Mouse (Mus musculus) heart, postnatal 10 days (tissue): ENCODE measurements around the gene Hbs1l. TPM values are rescaled to one million over a fixed set of nuclear protein-coding genes. Genes with fewer than 3 reads are reported as not detected.

ENCODE experiments used
- DNase-seq, 2 experiments: peaks; one replicate each; pipeline ENCODE4 v3.0.0; 2021
- intact Hi-C: fragments of 180-260 bp; cut with DNase I; formaldehyde crosslinking; loops from one replicate; pipeline ENCODE4 v1.15.1; 2025
- total RNA-seq, 2 experiments: library from RNA; stranded (reverse); gene quantifications; 2 replicates each; pipeline ENCODE4 v1.2.3; 2021

The Hbs1l gene
- 10 to 100 TPM; 56.6 to 60.9 TPM for total RNA-seq

DNA sequence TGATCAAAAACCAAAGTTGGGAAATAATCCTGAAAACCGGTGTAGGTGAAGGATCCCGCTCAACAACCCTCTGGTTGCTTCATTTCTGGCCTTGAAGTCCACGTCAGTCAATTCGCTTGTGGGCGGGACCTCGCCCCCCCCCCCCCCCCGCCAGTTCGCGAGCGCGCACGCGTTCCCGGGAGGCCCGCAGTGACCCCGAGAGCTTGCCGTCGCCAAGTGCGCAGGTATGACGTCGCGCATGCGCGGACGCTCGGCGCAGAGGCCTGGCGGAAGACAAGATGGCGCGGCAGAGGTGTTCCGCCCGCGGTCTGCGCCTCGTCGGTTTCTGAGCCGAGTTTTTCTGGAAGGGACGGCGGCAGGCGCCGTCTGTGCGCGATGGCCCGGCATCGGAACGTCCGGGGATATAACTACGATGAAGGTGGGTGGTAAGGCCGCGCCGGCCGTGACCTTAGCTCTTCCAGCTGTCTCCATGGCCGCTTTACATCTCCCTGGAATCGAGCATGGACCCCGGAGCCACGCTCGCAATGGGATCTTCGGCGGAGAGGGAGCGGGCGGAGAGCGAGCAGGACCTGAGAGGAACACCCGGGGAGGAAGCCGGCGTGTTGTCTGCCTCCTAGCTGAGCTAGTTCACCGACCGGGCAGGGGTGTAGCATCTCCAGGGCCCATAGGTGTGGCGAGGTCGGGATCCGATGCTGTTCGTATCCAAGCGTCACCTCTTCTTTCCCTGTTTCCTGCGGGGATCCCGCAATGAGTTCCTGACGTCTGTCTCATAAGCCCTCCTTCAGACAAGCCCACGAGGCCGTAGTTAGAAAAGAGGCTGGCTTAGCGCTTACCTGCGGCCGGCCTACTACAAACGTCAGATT lies at the start of gene Hbs1l:
TSS of gene Hbs1l (plus strand) at position 221 of the 863 bp plus-strand sequence.
- intact Hi-C loops = no loop called here
- DNase-seq = peak; percentile 93 to 94

DNA sequence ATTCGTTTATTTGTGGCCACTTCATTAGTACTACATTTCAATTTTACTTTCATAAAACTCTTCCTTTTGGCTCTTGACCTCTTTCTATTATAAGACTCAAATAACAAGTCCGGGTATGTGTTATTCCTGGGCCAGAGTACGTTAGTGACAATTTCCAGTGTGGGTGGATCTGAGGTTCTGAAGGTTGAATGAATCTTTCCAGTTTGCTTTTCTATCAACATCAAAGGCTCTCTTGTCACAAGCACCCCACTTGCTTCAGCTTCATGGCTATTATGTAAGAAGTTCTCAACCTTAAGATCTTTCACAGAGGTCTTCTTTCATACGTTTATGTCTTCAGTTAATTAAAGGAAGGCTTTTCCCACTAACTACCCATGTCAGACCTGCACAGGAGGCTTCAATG lies 47.2 kb upstream of the Hbs1l start:
- DNase-seq = no peak
- intact Hi-C loops = no loop called here

DNA sequence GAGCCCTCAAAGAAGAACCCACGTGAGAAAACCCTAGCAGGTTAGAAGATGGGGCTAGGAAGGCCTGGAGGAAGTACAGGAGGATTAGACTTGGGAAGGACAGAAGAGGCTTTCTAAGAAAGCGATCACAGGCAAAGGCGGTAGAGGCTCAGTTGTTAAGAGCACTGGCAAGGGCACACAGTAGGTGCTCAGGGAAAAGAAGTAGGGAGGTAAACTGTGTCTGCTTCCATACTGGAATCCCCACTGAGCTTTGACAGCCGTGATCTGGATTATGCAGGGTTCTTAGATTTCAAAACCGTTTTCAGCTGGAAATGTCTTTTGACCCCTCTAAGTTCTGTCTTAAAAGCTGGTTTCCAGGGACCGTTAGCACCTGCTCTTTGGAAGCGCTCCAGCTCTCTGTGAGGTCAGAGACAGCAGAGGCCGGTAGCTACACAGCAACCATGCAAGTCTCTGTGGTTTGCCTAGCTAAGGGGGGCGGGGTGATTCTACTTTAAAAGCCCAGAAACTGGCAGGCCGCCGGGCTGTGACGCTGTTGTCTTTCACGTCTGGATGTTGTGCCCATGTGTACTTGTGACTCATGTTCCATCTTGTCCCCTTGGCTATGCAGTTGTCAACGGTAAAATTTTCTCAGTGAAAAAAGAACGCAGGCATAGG lies 43.8 kb upstream of the Hbs1l start:
- DNase-seq = peak in 1 of 2 experiments; percentile 16
- intact Hi-C loops = no loop called here

DNA sequence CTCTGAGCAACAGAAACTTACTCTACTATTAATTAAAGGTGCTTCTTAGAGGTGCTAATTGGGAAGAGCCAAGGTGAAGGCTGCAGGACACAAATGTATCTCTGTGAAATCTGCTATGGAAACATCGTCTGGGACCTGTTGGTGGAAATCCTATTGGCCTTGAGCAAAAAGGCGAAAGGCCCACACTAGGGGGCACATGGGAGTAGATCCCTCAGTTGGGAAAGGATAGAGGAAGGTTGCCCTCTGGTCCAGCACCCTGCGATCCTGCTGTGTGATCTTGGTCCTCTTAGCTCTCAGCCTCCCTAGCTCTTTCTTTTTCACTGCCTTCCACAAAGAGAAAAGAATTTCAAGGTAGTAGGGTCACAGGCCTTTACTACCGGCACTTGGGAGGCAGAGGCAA lies 43.0 kb upstream of the Hbs1l start:
- no peak for DNase-seq
- intact Hi-C loops = no loop called here

DNA sequence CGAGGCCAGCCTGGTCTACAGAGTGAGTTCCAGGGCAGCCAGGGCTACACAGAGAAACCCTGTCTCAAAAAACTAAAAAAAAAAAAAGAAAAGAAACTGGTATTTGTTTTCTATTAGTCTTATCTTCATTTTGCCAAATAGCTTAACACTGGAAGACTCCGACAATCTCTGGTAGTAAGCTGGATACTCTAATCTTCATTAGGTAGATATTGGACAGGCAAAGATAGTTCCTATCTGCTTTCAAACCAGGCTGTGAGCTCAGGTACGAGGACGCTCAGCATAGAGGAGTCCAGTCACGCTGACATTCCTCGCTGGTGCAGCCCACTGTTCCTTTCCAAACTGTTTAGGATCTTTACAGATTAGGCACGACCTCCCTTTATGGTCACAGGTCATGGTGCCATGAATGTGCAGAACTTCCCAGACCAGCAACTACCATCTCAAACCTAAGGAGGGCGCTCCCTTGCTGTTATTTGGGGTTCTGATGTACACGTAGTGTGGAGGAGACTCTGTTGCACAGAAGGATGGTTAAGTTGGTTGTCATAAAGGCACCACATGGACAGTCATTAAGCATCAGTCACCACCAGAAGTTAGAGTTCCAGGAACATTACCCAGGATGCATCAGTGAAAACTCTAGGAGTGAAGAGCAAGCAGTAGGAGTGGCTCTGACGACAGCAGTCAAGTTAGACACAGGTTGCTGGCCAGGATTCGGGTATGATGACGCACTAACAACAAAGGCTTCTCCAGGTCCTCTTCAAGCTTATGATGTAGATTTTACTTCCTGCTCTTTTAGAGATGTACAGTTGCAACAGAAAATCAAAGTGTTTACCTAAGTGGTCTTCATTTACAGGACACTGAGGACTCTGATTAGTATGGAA lies 41.3 kb upstream of the Hbs1l start:
- intact Hi-C loops = no loop called here
- no peak for DNase-seq

DNA sequence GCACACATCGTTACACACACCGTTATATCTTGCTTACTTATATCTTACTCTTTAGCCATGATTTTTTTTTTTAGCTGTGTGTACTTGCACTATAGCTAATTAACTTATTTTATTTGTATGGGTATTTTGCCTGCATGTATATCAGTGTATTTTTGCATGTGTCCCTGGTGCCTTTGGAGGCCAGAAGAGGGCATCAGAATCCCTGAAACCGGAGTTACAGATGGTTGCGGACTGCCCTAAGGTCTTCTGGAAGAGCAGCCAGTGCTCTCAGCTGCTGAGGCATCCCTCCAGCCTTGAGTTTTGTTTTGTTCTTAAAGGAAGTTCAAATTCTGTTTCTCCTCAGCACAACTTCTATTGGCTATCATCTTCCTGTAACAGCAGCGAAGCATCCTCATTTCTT lies 38.5 kb upstream of the Hbs1l start:
- DNase-seq = no peak
- intact Hi-C loops = no loop called here

DNA sequence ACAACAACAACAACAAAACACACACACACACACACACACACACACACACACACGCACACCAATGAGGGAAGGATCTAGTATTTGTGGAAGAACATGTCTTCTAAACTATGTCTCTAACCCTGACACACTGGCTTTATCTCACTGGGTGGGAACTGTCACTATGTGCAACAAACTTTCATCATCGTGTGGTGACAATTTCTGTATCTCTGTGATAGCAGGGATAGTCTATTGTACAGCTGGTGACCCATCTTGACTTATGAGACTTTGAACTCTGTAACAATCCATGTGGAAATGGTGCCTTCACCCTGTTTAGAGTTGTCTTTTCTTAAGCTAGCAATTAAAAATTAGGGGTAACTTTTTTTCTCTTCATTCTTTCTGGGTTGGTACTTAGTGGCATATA lies 36.1 kb upstream of the Hbs1l start:
- intact Hi-C loops = no loop called here
- DNase-seq = no peak

DNA sequence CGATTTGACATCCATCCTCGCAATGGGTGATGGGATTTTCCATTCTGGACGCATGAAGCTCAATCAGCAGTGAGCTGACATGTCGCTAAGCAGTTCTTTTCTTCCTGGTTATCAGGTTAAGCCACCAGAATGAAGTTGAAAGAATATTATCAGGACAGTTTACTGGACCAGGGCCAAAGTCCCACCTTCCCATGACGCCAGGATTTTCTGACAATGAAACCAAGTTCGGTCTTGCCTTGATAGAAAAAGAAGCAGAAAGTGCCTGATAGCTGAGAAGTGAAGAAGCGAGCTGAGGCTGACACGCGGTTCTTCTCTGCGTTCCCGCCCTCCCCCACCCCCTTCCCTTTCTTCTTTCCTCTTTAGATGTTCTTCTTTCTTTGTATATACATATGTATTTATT lies 30.6 kb upstream of the Hbs1l start:
- intact Hi-C loops = no loop called here
- DNase-seq = no peak

DNA sequence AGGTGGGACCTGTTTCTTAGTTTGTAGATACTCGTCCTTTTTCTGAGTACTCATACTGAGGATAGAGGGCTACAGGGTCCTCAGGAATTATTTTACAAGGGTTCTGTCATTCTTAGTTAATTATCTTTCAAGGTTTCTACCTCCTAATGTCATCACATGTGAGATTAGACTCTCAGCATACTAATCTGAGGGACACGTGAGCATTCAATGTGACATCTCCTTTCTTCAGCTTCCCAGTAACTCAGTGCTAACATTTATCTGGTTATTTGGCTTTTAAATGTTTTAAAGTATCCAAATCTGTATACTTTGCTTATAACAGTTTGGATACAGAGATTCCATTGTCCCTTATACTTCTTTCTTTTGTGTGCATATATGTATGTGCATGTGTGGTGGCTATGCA lies 28.3 kb upstream of the Hbs1l start:
- intact Hi-C loops = no loop called here
- DNase-seq = no peak

DNA sequence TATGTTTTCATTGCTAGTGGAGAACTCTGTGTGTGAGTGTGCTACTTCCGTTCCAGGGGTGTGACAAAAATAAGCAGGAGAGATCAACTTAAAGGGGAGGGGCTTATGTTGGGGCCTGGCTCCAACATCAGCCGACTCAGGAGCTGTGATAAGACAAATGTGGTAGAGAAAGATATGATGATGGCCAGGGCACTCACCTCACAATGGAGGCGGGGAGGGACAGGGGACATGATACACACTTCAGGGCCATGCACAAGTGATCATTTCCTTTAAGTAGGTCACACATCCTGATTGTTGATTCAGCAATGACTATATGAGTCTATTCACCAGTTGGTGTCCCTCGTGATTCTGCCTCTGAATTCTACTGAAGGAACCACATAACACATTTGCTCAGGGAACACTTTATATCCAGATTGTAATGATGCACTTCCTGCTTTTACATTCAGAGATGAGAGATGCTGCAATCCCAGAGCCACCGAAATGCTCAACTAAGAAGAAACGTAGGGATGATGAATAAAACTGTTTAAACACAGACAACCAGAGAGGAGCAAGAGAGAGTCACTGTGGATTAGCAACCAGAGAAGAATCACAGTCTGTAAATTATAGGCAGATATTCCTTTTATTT lies 26.9 kb upstream of the Hbs1l start:
- no peak for DNase-seq
- intact Hi-C loops = no loop called here

DNA sequence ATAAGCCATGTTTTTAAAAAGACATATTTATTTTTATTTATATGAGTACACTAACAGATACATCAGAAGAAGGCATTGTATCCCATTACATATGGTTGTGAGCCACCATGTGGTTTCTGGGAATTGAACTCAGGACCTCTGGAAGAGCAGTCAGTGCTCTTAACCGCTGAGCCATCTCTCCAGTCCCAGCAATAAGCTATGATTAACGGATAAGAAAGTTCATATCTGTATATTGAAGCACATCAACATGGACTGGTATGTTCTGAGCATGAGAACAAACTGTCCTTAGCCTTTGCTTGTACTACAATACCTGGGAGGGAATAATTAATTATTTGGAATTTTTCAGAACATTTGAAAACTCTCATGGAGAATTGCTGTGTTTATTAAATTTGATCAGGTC lies 25.9 kb upstream of the Hbs1l start:
- intact Hi-C loops = no loop called here
- no peak for DNase-seq

DNA sequence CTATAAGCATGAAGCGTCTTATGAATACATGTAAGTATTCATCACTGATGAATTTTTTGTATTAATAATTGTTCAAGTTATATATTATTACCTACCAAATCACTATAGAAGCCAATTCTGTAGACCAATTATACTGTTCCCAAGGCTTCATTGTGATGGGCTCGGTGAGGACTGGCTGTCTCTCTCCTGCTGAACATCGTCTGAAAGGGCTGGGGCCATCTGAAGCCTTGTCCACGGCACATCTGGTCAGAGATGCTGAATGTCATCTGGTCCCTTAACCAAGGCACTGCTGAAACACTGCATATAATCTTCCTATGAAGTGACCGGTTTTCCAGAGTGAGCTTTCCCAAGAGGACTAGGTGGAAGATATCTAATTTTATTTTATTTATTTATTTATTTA lies 24.9 kb upstream of the Hbs1l start:
- DNase-seq = no peak
- intact Hi-C loops = no loop called here

DNA sequence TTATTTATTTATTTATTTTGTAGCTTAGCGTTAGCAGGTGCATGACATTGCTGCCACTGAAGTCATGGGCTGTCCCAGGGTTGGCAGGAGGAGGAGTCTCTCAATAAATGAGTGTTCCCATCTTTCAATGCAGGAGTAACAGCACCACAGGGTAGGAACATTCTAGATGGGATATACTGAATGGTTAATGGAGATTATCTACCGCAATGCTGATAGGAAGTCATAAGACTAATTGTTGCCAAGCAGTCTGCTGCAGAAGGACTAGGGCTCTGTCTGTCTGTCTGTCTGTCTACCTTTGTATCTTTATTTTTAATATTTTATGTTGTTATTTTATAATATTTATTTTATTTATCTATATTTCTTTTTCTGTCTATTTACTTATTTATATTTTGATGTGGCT lies 24.5 kb upstream of the Hbs1l start:
- no peak for DNase-seq
- intact Hi-C loops = no loop called here

DNA sequence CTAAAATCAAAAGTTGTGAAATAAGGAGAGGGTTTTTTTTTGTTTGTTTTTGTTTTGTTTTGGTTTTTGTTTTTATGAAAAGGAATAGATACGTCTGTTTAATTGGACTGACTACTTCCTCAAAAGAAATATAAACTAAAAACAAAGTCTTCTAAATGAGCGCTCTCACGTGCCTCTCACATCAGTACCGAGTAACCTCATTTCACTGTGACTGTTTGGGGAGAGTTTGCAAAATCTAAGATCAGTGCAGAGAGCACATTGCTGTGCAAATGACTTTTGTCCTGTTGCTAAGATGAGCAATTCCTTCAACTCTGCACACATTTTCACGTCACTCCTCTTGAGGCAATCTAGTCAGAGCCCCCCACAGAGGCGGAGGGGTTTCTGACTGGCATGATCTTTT lies 24.0 kb upstream of the Hbs1l start:
- intact Hi-C loops = no loop called here
- no peak for DNase-seq

DNA sequence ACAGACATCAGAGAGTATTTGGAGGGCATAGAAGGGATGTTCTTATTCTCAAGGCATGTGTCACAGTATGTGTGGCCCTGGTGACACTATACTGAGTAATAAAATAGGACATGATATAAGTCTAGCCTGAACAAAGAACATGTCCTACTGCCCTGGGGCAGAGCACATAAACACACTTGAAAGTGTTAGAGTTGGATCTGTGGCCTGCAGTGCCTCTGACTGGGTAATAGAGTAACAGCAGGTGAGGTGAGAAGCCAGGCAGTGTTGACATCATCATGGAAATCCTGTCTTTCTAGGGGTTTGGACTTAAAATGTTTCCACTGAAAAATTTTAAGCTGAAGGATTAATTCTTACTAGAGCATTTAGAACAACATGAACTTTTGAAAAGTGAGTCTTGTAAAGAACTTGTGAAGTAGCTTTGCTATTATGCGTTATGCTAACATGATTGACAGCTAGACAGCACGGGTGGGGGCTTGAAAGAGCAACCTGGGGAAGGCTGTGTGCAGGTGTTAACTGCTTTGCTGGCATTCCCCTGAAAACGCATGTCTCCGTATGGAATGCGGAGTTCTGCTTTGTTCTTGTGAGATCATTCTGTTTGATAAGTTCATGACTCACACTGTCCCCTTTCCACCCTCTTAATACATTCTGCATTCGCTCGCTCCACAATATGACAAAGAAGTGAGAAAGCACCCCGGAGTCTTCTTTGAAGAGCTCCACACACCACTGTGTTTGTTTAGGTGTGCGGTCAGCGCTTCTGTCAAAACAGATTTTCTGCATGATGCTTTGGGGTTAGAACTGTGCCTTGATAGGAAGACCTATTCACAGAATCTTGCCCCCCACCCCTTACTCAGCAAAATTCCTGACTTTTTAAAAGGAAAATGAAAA lies 8.3 kb upstream of the Hbs1l start:
- intact Hi-C loops = no loop called here
- DNase-seq = no peak

DNA sequence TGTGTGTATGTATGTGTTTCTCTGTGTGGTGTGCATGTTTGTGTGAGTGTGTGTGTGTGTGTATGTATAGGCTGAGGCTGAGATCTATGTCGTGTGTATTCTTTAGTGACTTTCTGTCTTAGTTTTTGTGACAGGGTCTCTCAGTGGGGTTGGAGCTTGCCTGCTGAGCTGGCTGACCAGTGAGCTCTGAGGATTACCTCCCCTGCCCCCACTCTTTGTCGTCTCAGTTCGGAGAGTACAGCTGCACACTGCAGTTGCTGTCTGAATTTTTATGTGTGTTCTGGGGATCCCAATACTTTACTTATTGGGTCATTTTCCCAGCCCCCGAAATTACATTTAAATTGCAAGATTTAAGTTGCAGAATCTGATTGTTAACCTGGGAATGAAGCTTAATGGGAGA lies 4.6 kb upstream of the Hbs1l start:
- DNase-seq = no peak
- intact Hi-C loops = no loop called here

DNA sequence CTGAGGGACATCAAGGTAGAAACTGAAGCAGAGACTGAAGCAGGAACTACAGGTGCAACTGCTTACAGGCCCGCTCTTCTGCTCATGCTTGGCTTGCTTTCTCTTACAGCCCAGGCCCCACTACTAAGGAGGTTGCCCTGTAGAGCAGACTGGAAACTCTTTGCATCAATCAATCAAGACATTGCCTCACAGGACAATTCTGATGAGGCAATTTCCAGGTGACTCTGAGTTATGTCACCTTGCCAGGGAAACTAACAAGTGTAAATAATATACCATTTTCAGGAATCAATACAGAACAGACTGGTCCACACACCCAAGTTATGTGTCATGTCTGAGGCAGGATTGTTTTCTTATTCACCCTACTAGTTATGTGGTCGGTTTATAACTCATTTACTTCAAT lies 1.6 kb upstream of the Hbs1l start:
- intact Hi-C loops = no loop called here
- no peak for DNase-seq

DNA sequence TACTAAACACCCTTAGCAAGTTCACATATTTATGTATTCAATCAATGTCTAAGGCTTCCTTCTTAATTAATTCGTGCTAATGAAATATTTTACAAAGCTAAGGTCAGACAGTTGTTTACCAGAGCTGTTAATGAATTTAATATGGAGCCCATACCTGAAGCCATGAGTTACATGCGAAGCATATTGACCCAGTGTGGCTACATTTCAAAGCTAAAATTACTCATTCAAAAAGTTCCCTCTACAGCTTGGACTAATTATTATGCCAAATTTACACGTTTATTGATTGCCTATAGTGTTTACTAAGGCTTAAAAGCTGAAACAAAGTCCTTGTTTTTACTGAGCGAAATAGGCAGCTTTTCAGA lies 401 bp upstream of the Hbs1l start:
- intact Hi-C loops = no loop called here
- no peak for DNase-seq

DNA sequence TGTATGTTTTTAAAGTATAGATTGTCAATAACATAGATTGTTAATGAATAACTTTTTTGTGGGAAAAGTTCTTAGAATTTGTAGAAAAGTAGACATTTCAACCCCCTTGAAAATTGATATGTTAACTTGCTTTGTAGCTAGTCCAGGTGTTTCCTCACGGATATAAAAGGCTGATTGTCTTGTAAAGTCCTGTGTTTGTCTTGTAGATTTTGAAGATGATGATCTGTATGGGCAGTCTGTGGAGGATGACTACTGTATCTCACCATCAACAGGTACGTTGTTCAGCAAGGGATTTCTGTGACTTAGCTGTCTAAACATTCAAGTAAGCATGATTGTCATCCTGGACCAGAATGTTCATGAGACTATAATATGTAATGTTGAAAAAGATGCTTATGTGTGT lies 3.2 kb downstream of the Hbs1l start:
- intact Hi-C loops = no loop called here
- no peak for DNase-seq

DNA sequence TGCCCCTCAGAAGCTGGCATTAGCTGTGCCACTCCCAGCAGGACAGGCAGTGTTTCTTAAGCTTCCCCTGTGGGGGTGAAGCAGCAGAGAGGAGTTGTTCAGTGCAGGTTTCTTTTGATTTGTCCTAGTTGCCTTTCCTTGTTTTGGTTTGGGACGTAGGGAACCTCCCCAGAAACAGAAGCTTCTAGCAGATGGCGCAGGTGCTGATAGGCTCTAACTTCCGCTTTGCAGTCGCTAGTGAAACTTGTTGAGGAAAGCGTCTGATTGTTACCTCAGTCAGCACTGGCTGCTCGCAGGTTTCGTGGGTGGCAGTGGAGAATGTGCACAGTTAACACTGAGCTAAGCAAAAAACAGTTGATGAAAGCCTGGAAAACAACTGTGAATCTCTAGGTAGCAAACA lies 6.0 kb downstream of the Hbs1l start:
- intact Hi-C loops = no loop called here

More for the DNA sequence above, 6.0 kb downstream of the Hbs1l start:
- DNase-seq = no peak
